ENCODE assay signal across 23 mouse cellular contexts in genomic region chr17:51499541-51499940, GRCm38 (mm10).
A peak's percentile ranks its signal among the peaks of the same experiment; 100 is the strongest.
DNase-seq lines count a peak whose midpoint lies in the region; ATAC-seq lines count a peak whose summit lies in the region.
"Had no signal": no experiment of that assay in that cellular context is flagged by ENCODE, and none has a peak within 500 bp of the region (broad histone marks: within the 10 kb centered on the region; RNA-seq: fewer than 3 reads in every experiment).

No protein-coding gene starts in this region.

- peak; percentile 4 for DNase-seq in adrenal gland, postnatal 14 days
- no peak for DNase-seq in adrenal gland, postnatal 25 days
- peak; percentile 9 for DNase-seq in limb, embryonic 11.5 days (ENCODE audit: low spot score)
- no peak for DNase-seq in limb, embryonic 10.5 days (ENCODE audit: low spot score)
- DNase-seq in lung, postnatal 36 days = peak; percentile 7
- DNase-seq in lung, postnatal 14 days = no peak
- DNase-seq in MN1 (ENCODE audit: low spot score) = peak; percentile 47
- no peak for DNase-seq in thymus, postnatal 36 days
- DNase-seq: adrenal gland, adult 8-10 months; B cell, adult 2 months; cerebellum, adult 11 months; cerebellum, adult 18-20 months; cerebellum, adult 8-10 months; cerebellum, adult 9-11 months; cerebellum, postnatal 25 days; forebrain, postnatal 0 days had no signal

- H3K9ac ChIP-seq in limb, embryonic 11.5 days (ENCODE audit: low read length) = no peak overlapping the region
- H3K9ac ChIP-seq: embryonic facial prominence, embryonic 12.5 days; forebrain, embryonic 13.5 days; forebrain, embryonic 15.5 days; forebrain, postnatal 0 days had no signal

- no peak for ATAC-seq in limb, embryonic 11.5 days (ENCODE audit: insufficient number of reproducible peaks, low FRiP score, low TSS enrichment, low read depth)
- ATAC-seq: CD4-positive, CD25-positive, alpha-beta regulatory T cell, adult 4 months; forebrain, embryonic 13.5 days; forebrain, embryonic 15.5 days; forebrain, postnatal 0 days had no signal

- no peaks in the 10 kb centered on the region for H3K9me3 ChIP-seq in limb, embryonic 11.5 days (ENCODE audit: control insufficient read depth, low read length)
- H3K9me3 ChIP-seq in limb, embryonic 10.5 days (replicated peaks) = no peaks in the 10 kb centered on the region
- H3K9me3 ChIP-seq: embryonic facial prominence, embryonic 10.5 days; embryonic facial prominence, embryonic 12.5 days; forebrain, embryonic 13.5 days; forebrain, embryonic 15.5 days had no signal

- no peaks in the 10 kb centered on the region for H3K4me1 ChIP-seq in limb, embryonic 11.5 days (ENCODE audit: control insufficient read depth, insufficient read depth, low read length)
- no peaks in the 10 kb centered on the region for H3K4me1 ChIP-seq in limb, embryonic 10.5 days
- H3K4me1 ChIP-seq: embryonic facial prominence, embryonic 10.5 days; embryonic facial prominence, embryonic 12.5 days; forebrain, embryonic 13.5 days; forebrain, embryonic 15.5 days had no signal

- 81% methylated on average over 2 of the region's 2 CpGs for WGBS in limb, embryonic 11.5 days
- 82% methylated on average over 2 of the region's 2 CpGs for WGBS in limb, embryonic 10.5 days

- no peaks in the 10 kb centered on the region for H3K36me3 ChIP-seq in limb, embryonic 11.5 days (ENCODE audit: control insufficient read depth, insufficient read depth, low read length)
- H3K36me3 ChIP-seq in limb, embryonic 10.5 days = no peaks in the 10 kb centered on the region
- H3K36me3 ChIP-seq: embryonic facial prominence, embryonic 10.5 days; embryonic facial prominence, embryonic 12.5 days; forebrain, embryonic 15.5 days; G1E had no signal

- H3K4me3 ChIP-seq in limb, embryonic 11.5 days (ENCODE audit: low read depth, low read length) = no peak overlapping the region
- H3K4me3 ChIP-seq in limb, embryonic 10.5 days = no peak overlapping the region
- H3K4me3 ChIP-seq: embryonic facial prominence, embryonic 10.5 days; embryonic facial prominence, embryonic 12.5 days; forebrain, embryonic 13.5 days; forebrain, embryonic 15.5 days had no signal

- H3K4me2 ChIP-seq in limb, embryonic 11.5 days (ENCODE audit: low read depth, severe bottlenecking) = no peak overlapping the region
- H3K4me2 ChIP-seq: embryonic facial prominence, embryonic 12.5 days; forebrain, embryonic 13.5 days; forebrain, embryonic 15.5 days had no signal

- no peak overlapping the region for H3K27ac ChIP-seq in limb, embryonic 11.5 days (replicated peaks; ENCODE audit: low read depth, low read length)
- H3K27ac ChIP-seq in limb, embryonic 10.5 days = no peak overlapping the region
- H3K27ac ChIP-seq: embryonic facial prominence, embryonic 10.5 days; embryonic facial prominence, embryonic 12.5 days; forebrain, embryonic 13.5 days; forebrain, embryonic 15.5 days had no signal

- no peaks in the 10 kb centered on the region for H3K27me3 ChIP-seq in limb, embryonic 11.5 days (ENCODE audit: control insufficient read depth, insufficient read depth, low read length)
- peaks cover 64% of the 10 kb centered on the region for H3K27me3 ChIP-seq in limb, embryonic 10.5 days (ENCODE audit: low read depth, poor library complexity, severe bottlenecking)
- H3K27me3 ChIP-seq: CH12.LX; embryonic facial prominence, embryonic 12.5 days; forebrain, embryonic 13.5 days; forebrain, embryonic 15.5 days had no signal

Comparison
In these comparisons a context has a peak if more than half of its experiments do, and no peak if none do; other contexts are left out.
1. DNase-seq: peak in adrenal gland, postnatal 14 days (single experiment), limb, embryonic 11.5 days (single experiment), lung, postnatal 36 days (single experiment) and MN1 (single experiment); none in adrenal gland, postnatal 25 days (single experiment), limb, embryonic 10.5 days (single experiment), lung, postnatal 14 days (single experiment) and thymus, postnatal 36 days (0 of 2).